Mouse (Mus musculus): ENCODE data around the gene Otop3. TPM values are rescaled to one million over a fixed set of nuclear protein-coding genes. Genes with fewer than 3 reads are reported as not detected.

Otop3 gene
- total and polyA plus RNA-seq, 2 experiments from 2014 or later = 0.48 to 0.98 TPM

DNA sequence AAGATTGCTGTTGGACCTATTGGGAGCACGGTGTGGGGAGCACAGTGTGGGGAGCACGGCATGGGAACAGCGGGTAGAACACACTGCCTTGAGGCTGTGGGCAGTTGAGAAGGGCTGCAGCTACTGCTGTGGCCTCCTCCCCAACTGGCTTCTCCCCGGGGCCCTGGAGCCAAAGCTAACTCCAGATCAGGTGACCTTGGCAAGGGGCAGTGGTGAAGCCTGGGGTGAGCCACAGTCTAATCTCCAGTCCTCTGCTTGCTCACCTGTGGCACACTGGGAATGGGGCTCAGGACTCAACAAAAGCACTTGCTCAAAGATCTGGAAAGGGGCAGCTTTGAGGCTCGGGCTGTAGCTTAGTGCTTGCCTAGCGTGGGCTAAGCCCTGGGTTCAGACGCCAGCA lies 17.3 kb upstream of the Otop3 start:
- no peak overlapping the region for H3K27ac ChIP-seq (ENCODE audit: low read depth, low read length)
- H3K4me2 ChIP-seq (ENCODE audit: low read depth) = no peak overlapping the region
- DNase-seq (no peak), ATAC-seq (no peak)
- 48% methylated on average over 7 of the region's 7 CpGs for WGBS
- H3K36me3 ChIP-seq (ENCODE audit: insufficient read depth) = no peaks in the 10 kb centered on the region
- H3K4me3 ChIP-seq (ENCODE audit: low read depth, low read length) = no peak overlapping the region
- H3K9me3 ChIP-seq (ENCODE audit: low read length) = no peaks in the 10 kb centered on the region
- H3K4me1 ChIP-seq (ENCODE audit: insufficient read depth) = no peaks in the 10 kb centered on the region
- no peak for TF ChIP-seq CTCF (IDR thresholded peaks at IDR 0.05; ENCODE audit: low read depth)
- H3K9ac ChIP-seq = no peak overlapping the region
- H3K27me3 ChIP-seq (ENCODE audit: insufficient read depth, low read length) = peaks cover 74% of the 10 kb centered on the region

DNA sequence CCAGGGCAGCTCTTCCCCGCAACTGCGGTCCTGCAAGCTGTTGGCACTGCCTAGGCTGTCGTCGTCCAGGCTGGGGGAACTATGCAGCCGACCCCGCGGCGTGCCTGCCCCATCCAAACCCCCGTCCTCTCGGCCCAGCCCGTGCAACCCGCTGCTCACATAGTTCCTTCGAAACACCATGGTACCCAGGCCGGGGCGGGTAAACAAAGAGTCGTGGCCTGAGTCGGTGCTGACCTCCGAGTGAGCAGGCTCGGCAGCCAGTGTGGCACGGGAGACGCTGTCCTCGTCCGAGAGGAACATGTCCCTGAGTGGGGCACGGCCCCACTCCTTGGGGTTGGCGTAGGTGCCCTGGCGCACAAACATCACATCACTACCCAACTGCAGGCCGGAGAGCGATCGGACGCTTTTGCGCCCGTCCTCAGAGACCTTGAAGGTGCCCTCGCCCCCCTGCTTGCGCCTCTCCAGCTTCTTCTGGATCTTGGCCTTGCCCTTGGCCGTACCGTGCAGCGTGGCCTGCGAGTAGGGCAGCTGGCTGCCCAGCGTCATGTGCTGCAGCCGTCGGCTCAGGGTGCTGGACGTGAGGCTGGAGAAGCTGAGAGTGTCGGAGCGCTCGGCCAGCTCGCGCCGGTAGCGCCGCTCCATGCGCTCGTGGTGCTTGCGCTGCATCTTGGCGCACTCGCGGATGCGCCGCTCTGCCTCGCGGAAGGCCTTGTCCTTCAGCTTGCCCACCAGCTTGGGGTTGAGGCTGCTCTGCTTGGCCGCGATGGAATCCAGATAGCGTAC lies 16.1 kb upstream of the Otop3 start:
- ATAC-seq (no peak), DNase-seq (peak; percentile 24)

DNA sequence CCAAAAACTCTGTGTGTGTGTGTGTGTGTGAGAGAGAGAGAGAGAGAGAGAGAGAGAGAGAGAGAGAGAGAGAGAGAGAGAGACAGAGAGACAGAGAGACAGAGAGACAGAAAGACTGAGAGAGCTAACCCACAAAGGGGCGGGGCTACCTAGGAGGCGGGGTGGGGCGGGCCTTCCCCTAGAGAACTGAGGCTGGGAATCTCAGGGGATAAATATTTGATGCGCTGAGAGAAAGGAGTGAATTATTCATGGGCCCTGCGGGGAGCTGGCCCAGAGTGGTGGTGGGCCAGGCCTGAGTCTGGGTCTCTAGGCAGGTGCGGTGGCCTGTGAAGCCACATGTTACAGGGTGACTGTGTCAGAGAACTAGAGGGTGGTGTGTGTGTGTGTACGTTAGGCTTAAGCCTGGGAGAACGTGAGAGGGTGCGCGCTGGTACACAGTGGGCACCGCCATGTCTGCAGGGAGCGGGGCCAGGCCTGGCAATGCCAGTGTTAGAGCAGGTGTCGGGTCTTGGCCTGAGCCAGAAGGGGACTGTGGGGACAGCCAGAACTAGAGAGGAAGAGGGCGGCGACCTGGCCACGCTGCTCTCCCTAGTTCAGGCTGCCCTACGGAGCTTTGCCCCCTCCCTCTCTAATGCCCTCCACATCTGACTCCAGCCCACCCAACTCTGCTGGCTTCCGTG lies 14.7 kb upstream of the Otop3 start:
- no peaks in the 10 kb centered on the region for H3K9me3 ChIP-seq (ENCODE audit: low read length)
- no peaks in the 10 kb centered on the region for H3K36me3 ChIP-seq (ENCODE audit: insufficient read depth)
- no peak overlapping the region for H3K9ac ChIP-seq
- H3K27ac ChIP-seq (ENCODE audit: low read depth, low read length) = no peak overlapping the region
- H3K4me3 ChIP-seq (ENCODE audit: low read depth, low read length) = no peak overlapping the region
- peaks cover 91% of the 10 kb centered on the region for H3K27me3 ChIP-seq (ENCODE audit: insufficient read depth, low read length)
- no peaks in the 10 kb centered on the region for H3K4me1 ChIP-seq (ENCODE audit: insufficient read depth)
- ATAC-seq (no peak), DNase-seq (no peak)
- WGBS = 14% methylated on average over 18 of the region's 18 CpGs
- H3K4me2 ChIP-seq (ENCODE audit: low read depth) = no peak overlapping the region
- TF ChIP-seq CTCF (IDR thresholded peaks at IDR 0.05; ENCODE audit: low read depth) = no peak

More for the DNA sequence above, 16.1 kb upstream of the Otop3 start:
- no peaks in the 10 kb centered on the region for H3K4me1 ChIP-seq (ENCODE audit: insufficient read depth)
- no peaks in the 10 kb centered on the region for H3K36me3 ChIP-seq (ENCODE audit: insufficient read depth)
- H3K27ac ChIP-seq (ENCODE audit: low read depth, low read length) = no peak overlapping the region
- no peak for TF ChIP-seq CTCF (IDR thresholded peaks at IDR 0.05; ENCODE audit: low read depth)
- no peak overlapping the region; the same call in 1 of the 2 replicates for H3K4me3 ChIP-seq (ENCODE audit: low read depth, low read length)
- no peaks in the 10 kb centered on the region for H3K9me3 ChIP-seq (ENCODE audit: low read length)
- H3K9ac ChIP-seq = no peak overlapping the region
- no peak overlapping the region for H3K4me2 ChIP-seq (ENCODE audit: low read depth)
- WGBS = 3% methylated on average over 63 of the region's 63 CpGs
- peaks cover 86% of the 10 kb centered on the region for H3K27me3 ChIP-seq (ENCODE audit: insufficient read depth, low read length)

DNA sequence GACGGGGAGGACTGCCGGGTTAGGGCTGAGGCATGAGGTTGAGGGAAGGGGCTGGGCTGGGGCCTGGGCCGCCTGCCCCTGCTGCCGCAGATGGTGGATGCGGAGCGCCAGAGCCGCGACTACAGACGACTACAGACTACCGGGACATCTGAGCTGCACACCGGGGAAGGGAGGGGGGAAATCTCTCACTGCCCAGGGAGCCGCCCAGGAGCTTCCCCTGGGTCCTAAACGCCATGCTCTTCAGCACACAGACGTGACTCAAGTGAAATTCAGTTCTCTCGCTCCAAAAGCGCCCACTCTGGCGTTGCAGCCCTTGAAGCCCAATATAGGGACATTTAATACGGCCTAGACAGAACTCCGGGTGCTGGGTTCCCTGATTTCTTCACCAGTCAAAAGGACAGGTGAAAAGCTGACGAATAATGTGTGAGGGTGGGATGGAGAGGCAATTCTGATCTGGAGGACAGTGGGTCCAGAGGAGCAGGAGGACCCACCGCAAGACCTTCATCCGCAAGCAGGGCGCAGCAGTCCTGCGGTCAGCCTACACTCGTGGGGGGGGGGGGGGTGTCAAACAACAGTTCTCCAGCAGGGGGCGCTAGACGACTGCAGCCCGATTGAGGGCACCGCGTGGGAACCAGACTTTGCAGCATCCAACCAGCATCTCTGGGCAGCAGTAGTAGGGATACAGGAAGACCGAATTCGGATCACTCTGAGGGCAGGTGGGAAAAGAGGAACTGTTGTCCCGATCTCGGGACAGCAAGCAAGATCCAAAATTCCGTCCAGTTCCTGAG lies 12.4 kb upstream of the Otop3 start, which contains the start of gene Ush1g:
Gene Ush1g, minus strand, starts transcription at position 136 of the 788 bp plus-strand sequence.
- no peaks in the 10 kb centered on the region for H3K4me1 ChIP-seq (ENCODE audit: insufficient read depth)
- H3K9ac ChIP-seq = no peak within 1 kb of the TSS
- peak within 1 kb of the TSS; percentile 14; the same call in 1 of the 2 replicates for H3K4me3 ChIP-seq (ENCODE audit: low read depth, low read length)
- H3K27me3 ChIP-seq (ENCODE audit: insufficient read depth, low read length) = peaks cover 71% of the 10 kb centered on the region
- peak; percentile 71 for ATAC-seq
- no peaks in the 10 kb centered on the region for H3K9me3 ChIP-seq (ENCODE audit: low read length)
- peak within 1 kb of the TSS; percentile 14 for H3K4me2 ChIP-seq (ENCODE audit: low read depth)
- DNase-seq = peak; percentile 76
- peak; percentile 96 for TF ChIP-seq CTCF (IDR thresholded peaks at IDR 0.05; ENCODE audit: low read depth)
- H3K36me3 ChIP-seq (ENCODE audit: insufficient read depth) = no peaks in the 10 kb centered on the region
- H3K27ac ChIP-seq (ENCODE audit: low read depth, low read length) = no peak within 1 kb of the TSS
- 4% methylated on average over 35 of the region's 35 CpGs for WGBS

DNA sequence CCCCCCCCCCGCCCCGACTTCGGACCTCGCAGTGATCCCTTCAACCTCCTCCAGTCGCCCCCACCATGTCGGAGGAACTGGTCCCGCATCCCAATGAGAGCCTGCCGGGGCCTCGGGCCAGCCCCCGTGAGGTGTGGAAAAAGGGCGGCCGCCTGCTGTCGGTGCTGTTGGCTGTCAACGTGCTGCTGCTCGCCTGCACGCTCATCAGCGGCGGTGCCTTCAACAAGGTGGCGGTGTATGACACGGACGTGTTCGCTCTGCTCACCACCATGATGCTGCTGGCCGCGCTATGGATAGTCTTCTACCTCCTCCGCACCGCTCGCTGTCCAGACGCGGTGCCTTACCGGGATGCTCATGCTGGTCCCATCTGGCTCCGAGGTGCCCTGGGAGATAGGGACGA lies 11.2 kb upstream of the Otop3 start:
- H3K4me3 ChIP-seq (ENCODE audit: low read depth, low read length) = no peak overlapping the region
- 22% methylated on average over 32 of the region's 32 CpGs for WGBS
- H3K4me2 ChIP-seq (ENCODE audit: low read depth) = no peak overlapping the region
- TF ChIP-seq CTCF (IDR thresholded peaks at IDR 0.05; ENCODE audit: low read depth) = no peak
- H3K27ac ChIP-seq (ENCODE audit: low read depth, low read length) = no peak overlapping the region
- no peak overlapping the region for H3K9ac ChIP-seq
- H3K36me3 ChIP-seq (ENCODE audit: insufficient read depth) = no peaks in the 10 kb centered on the region
- DNase-seq (no peak), ATAC-seq (no peak)
- H3K27me3 ChIP-seq (ENCODE audit: insufficient read depth, low read length) = peaks cover 58% of the 10 kb centered on the region
- no peaks in the 10 kb centered on the region for H3K9me3 ChIP-seq (ENCODE audit: low read length)
- no peaks in the 10 kb centered on the region for H3K4me1 ChIP-seq (ENCODE audit: insufficient read depth)

DNA sequence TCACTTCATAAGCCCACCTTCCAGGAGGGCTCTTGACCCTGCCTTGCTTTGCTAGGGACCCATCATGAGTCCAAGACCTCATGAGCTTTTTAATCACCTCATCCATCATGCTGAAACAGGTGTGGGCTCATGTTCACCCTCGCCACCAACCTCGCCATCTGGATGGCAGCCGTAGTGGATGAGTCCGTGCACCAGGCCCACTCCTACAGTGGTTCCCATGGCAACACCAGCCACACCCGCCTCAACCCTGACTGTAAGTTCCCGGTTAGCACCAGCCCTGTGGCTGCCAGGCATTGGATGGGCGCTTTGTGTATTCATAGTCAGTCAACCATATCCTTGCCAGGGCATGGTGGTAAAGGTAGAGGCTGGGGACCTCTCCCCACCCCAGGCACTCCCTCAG lies 7.8 kb upstream of the Otop3 start:
- WGBS = 63% methylated on average over 7 of the region's 7 CpGs
- no peak for TF ChIP-seq CTCF (IDR thresholded peaks at IDR 0.05; ENCODE audit: low read depth)
- Histone ChIP-seq H3K4me2 (ENCODE audit: low read depth) (no peak overlapping the region), H3K9ac (no peak overlapping the region), H3K9me3 (ENCODE audit: low read length) (no peaks in the 10 kb centered on the region), H3K4me1 (ENCODE audit: insufficient read depth) (no peaks in the 10 kb centered on the region), H3K36me3 (ENCODE audit: insufficient read depth) (no peaks in the 10 kb centered on the region), H3K4me3 (ENCODE audit: low read depth, low read length) (no peak overlapping the region), H3K27me3 (ENCODE audit: insufficient read depth, low read length) (peaks cover 28% of the 10 kb centered on the region), H3K27ac (ENCODE audit: low read depth, low read length) (no peak overlapping the region)
- ATAC-seq (no peak), DNase-seq (no peak)

Measured in forebrain, postnatal 0 days (tissue).